Mouse (Mus musculus): ENCODE data around the gene Srsf2. TPM values are rescaled to one million over a fixed set of nuclear protein-coding genes. Genes with fewer than 3 reads are reported as not detected.
A peak's percentile ranks its signal among the peaks of the same experiment; 100 is the strongest.

The Srsf2 gene
- polyA plus RNA-seq, 1 experiment from 2014 or later: 765 TPM

DNA sequence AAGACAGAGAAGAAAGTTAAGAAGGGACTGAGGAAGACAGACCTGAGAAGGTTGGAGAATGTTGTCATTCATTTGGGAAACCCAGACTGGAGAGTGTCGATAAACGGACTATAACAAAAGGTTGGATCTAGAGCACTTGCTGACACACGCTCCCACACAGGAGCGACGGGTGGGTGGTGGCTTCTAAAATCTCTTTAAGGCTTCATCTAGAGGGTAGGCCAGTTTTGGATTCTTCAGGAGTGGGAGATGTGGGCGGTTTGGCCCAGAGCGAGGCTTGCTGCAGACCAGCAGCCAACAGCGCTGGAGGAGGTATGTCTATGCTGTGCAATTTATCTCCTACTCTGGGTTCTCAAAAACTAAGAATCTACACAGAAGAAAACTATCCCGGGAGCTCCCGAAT lies 30.3 kb downstream of the Srsf2 start:
- Histone ChIP-seq H3K4me3 (replicated peaks) (no peak overlapping the region), H3K4me1 (replicated peaks) (peaks cover 53% of the 10 kb centered on the region), H3K9me3 (no peaks in the 10 kb centered on the region), H3K4me2 (replicated peaks) (no peak overlapping the region), H3K27ac (no peak overlapping the region), H3K9ac (no peak overlapping the region), H3K27me3 (replicated peaks) (no peaks in the 10 kb centered on the region), H3K36me3 (no peaks in the 10 kb centered on the region)
- 82% methylated on average over 10 of the region's 10 CpGs for WGBS
- ATAC-seq: no peak

DNA sequence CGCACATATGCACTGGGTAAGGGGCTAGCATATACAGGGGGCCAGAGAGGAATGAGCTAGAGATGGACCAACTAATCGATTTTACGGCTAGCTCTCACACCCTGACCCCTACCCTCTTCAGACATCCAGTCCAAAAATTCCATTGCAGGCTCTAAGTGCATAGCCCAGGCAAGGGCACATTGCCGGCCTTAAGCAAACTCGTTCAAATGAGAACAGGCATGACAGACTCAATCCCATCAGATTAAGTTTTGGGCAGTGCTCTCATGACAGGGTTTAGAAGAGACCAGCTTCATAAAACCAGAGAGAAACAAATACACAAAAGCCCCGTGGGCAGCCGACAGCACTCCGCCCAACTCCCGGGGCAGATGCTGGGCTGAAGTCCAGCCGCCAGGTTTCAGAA lies 30.7 kb downstream of the Srsf2 start:
- H3K4me3 ChIP-seq (replicated peaks): no peak overlapping the region
- no peak for ATAC-seq
- WGBS: 50% methylated on average over 10 of the region's 10 CpGs
- H3K4me2 ChIP-seq (replicated peaks): no peak overlapping the region
- no peak overlapping the region for H3K27ac ChIP-seq
- no peaks in the 10 kb centered on the region for H3K9me3 ChIP-seq
- no peak overlapping the region for H3K9ac ChIP-seq
- peaks cover 56% of the 10 kb centered on the region for H3K4me1 ChIP-seq (replicated peaks)
- no peaks in the 10 kb centered on the region for H3K27me3 ChIP-seq (replicated peaks)
- no peaks in the 10 kb centered on the region for H3K36me3 ChIP-seq

DNA sequence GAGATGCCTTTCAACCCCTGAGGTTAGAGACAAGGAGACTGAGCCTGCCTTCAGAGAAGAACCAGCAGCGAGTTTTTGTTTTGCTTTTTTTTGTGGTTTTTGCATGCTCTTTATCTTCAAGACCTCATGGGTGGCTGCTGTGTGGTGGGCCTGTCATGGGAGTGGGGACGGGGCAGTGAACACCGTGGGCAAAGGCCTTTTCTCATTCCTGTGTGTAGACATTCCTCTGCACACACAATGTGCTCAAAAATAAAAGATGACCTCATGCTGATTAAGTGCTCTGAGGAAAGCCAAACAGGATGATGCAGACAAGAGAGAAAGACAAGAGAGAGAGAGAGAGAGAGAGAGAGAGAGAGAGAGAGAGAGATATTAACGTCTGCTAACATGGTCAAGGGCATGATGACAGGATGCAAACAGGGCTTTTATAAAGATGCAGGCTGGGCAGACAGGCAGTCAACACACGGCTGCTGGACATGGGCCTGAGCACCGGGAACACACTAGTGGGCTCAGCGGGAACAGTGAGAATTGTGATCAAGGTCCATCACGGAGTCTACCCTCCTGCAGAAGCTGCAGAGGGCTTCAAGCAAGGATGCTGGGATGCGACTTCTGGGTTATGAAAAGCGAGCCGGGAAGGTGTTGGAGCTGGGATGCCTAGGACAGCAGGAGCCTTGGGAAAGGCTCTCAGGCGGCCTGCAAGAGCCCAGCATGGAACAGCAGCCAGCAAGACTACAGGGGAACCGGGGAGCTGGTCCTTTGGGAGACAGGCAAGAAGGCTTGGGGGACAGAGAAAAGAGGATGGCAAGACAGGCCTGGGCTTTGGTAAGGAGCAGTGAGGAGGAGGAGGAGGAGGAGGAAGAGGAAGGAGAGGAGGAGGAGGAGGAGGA lies 31.6 kb downstream of the Srsf2 start:
- peaks cover 51% of the 10 kb centered on the region for H3K4me1 ChIP-seq (replicated peaks)
- no peaks in the 10 kb centered on the region for H3K9me3 ChIP-seq
- no peak for ATAC-seq
- no peaks in the 10 kb centered on the region for H3K27me3 ChIP-seq (replicated peaks)
- H3K27ac ChIP-seq: 0 out of 2 replicates have a peak overlapping the region, but pooled peaks have one; percentile 27
- H3K36me3 ChIP-seq: no peaks in the 10 kb centered on the region
- WGBS: 62% methylated on average over 13 of the region's 13 CpGs
- peak overlapping the region; percentile 5; the same call in 1 of the 2 replicates for H3K9ac ChIP-seq
- no peak overlapping the region for H3K4me2 ChIP-seq (replicated peaks)
- no peak overlapping the region for H3K4me3 ChIP-seq (replicated peaks)

- H3K9me3 ChIP-seq: no peaks in the 10 kb centered on the region
- no peaks in the 10 kb centered on the region for H3K27me3 ChIP-seq (replicated peaks)
- 86% methylated on average over 5 of the region's 5 CpGs for WGBS
- H3K4me2 ChIP-seq (replicated peaks): no peak overlapping the region
- peaks cover 46% of the 10 kb centered on the region for H3K4me1 ChIP-seq (replicated peaks)
- H3K4me3 ChIP-seq (replicated peaks): no peak overlapping the region
- ATAC-seq: no peak
- H3K9ac ChIP-seq: no peak overlapping the region
- peak overlapping the region; percentile 64; the same call in 1 of the 2 replicates for H3K27ac ChIP-seq
- H3K36me3 ChIP-seq: no peaks in the 10 kb centered on the region
These were observed 32.8 kb downstream of the Srsf2 start for GRCm38 (mm10) chr11:116819932-116820593.

DNA sequence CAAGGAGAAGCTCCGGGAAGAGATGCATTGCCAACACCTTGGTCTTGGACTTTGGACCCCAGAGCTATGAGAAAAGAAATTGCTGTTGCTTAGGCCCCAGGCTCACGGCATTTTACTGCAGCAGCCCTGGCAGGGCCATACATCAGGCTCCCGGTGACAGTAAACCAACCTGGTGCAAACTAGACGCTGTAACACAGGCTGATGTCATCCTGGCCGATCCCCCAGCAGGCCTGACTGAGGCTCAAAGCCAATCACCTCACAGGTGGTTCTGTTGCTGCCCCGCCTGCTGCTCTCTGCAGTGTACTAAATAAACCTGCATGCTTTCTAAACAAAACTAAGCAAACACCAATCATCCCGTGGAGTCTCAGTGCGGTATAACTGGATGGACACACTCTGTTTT lies 34.2 kb downstream of the Srsf2 start:
- WGBS: 26% methylated on average over 8 of the region's 8 CpGs
- Histone ChIP-seq H3K27me3 (replicated peaks) (no peaks in the 10 kb centered on the region), H3K4me1 (replicated peaks) (peaks cover 59% of the 10 kb centered on the region), H3K9ac (no peak overlapping the region), H3K36me3 (no peaks in the 10 kb centered on the region), H3K4me3 (replicated peaks) (no peak overlapping the region), H3K27ac (peak overlapping the region; percentile 64), H3K4me2 (replicated peaks) (no peak overlapping the region), H3K9me3 (no peaks in the 10 kb centered on the region)
- ATAC-seq: peak; percentile 85

DNA sequence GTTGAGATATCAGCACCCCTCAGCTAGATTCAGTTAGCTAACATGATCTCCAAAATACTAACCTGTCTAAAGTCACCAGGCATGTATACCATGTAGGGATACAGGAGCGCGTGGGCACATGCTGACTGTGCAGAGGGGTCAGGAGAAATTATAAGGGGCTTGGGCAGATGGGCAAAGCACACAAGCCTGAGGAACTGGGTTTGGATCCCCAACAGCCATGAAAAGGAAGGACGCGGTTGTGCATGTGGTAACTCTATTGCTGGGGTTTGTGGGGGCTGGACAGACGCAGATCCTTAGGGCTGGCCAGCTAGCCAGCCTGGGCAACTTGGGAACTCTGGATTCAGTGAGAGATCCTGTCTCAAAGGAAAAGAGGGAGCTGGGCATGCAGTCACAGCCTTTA lies 35.3 kb downstream of the Srsf2 start:
- ATAC-seq: no peak
- 92% methylated on average over 5 of the region's 5 CpGs for WGBS
- peaks cover 70% of the 10 kb centered on the region for H3K4me1 ChIP-seq (replicated peaks)
- no peak overlapping the region for H3K4me3 ChIP-seq (replicated peaks)
- H3K36me3 ChIP-seq: no peaks in the 10 kb centered on the region
- no peak overlapping the region for H3K27ac ChIP-seq
- no peak overlapping the region for H3K4me2 ChIP-seq (replicated peaks)
- no peaks in the 10 kb centered on the region for H3K9me3 ChIP-seq
- H3K27me3 ChIP-seq (replicated peaks): no peaks in the 10 kb centered on the region
- no peak overlapping the region for H3K9ac ChIP-seq

DNA sequence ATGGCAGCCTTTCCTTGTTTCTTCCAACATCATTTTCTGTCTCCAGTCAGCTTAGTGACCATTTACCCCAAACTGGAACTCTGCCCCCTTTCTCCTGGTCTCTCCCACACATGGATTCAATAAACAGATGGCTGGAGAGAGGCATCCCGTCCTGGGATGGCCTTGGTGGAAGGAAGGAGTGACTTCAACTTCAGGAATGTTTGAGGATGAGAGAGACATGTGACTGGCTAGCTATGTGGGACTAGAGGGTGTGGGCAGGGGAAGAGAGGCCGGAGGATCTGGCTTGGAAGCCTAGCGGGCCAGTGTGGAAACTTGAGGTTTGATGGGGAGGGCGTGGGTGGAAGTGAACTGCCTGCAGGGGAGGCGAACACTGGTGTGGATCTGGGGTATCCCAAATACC lies 36.1 kb downstream of the Srsf2 start:
- WGBS: 68% methylated on average over 5 of the region's 5 CpGs
- Histone ChIP-seq H3K9ac (no peak overlapping the region), H3K9me3 (no peaks in the 10 kb centered on the region), H3K27ac (no peak overlapping the region), H3K4me2 (replicated peaks) (no peak overlapping the region), H3K4me3 (replicated peaks) (no peak overlapping the region), H3K36me3 (no peaks in the 10 kb centered on the region), H3K4me1 (replicated peaks) (peaks cover 64% of the 10 kb centered on the region), H3K27me3 (replicated peaks) (no peaks in the 10 kb centered on the region)
- ATAC-seq: no peak

DNA sequence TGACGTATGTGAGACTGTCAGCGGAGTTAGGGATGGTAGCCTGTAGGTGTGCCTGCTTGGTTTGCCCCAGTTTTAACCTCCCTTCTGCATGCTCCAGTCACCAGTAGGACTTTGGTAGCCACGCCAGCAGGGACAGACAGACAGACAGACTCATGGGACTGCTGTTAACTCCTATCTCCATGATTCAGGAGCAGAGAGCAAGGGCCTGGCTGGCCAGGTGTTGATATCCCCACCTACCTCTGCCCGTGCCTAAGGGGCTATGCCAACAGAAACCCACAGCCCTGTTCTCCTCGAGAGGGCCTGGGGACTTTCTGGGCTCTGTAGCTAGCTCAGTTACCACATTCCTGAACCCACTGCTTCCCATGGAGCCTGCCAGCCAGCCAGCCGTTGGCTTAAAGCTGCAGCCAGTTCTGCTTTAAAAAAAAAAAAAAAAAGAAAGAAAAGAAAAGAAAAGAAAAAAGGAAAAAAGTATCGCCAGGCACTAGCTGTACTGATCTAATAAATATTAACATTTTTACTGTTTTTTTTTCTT lies 37.9 kb downstream of the Srsf2 start:
- no peaks in the 10 kb centered on the region for H3K27me3 ChIP-seq (replicated peaks)
- H3K36me3 ChIP-seq: no peaks in the 10 kb centered on the region
- no peak for ATAC-seq
- 0 out of 2 replicates have a peak overlapping the region, but pooled peaks have one; percentile 5 for H3K9ac ChIP-seq
- H3K4me2 ChIP-seq (replicated peaks): no peak overlapping the region; the same call in 1 of the 2 replicates
- WGBS: 36% methylated on average over 7 of the region's 7 CpGs
- peaks cover 57% of the 10 kb centered on the region for H3K4me1 ChIP-seq (replicated peaks)
- H3K27ac ChIP-seq: peak overlapping the region; percentile 84
- no peaks in the 10 kb centered on the region for H3K9me3 ChIP-seq
- H3K4me3 ChIP-seq (replicated peaks): no peak overlapping the region

DNA sequence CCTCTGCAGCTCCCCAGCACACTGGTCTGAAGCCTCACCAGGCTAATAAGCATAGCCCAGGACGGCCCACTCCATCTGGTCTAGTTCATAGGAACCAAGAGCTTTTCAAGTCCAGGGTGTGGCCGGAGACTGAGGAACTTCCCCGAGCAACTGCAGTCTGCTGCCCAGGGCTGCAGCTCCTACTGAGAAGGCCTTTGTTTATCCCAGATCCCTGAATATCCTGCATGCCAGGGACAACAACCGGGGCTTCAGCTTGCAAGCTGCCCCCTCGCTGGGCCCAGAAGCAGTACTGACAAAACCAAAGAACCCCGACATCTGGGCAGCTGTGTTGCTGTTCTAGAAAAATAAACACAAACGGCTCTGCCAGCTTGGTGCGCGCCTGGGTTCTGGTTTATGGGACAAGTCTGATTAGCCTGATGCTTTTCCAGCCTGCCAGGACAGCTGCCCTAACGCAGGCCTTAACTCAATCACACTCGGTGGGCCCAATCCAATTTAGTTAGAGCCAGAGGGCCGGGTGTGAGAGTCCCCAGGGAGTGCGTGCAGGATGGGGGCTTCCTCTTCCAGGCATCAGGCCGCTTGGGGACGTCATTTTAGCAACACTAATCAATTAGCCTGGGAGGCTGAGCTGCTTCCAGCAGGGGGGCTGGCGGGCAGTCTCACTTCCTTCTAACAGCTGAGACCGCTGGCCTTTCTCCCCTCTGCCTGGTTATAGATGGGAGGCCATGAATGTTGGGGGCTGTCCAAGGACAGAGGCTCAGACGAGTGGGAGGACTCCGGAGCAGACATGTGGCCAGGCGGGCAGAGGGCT lies 38.6 kb downstream of the Srsf2 start:
- peaks cover 51% of the 10 kb centered on the region for H3K4me1 ChIP-seq (replicated peaks)
- no peak overlapping the region for H3K4me3 ChIP-seq (replicated peaks)
- no peaks in the 10 kb centered on the region for H3K36me3 ChIP-seq
- H3K27me3 ChIP-seq (replicated peaks): no peaks in the 10 kb centered on the region
- no peak overlapping the region for H3K4me2 ChIP-seq (replicated peaks)
- H3K9me3 ChIP-seq: no peaks in the 10 kb centered on the region
- peak overlapping the region; percentile 84 for H3K27ac ChIP-seq
- no peak overlapping the region; the same call in 1 of the 2 replicates for H3K9ac ChIP-seq
- peak; percentile 35 for ATAC-seq
- 20% methylated on average over 20 of the region's 20 CpGs for WGBS

- Histone ChIP-seq H3K9ac (no peak overlapping the region; the same call in 1 of the 2 replicates), H3K4me1 (replicated peaks) (peaks cover 50% of the 10 kb centered on the region)
These were observed 39.3 kb downstream of the Srsf2 start for GRCm38 (mm10) chr11:116813610-116814009.

GRCm38 (mm10) chr11:116812793-116813529 lies 39.9 kb downstream of the Srsf2 start:
- no peaks in the 10 kb centered on the region for H3K27me3 ChIP-seq (replicated peaks)
- H3K27ac ChIP-seq: peak overlapping the region; percentile 84
- peaks cover 47% of the 10 kb centered on the region for H3K4me1 ChIP-seq (replicated peaks)
- no peaks in the 10 kb centered on the region for H3K9me3 ChIP-seq
- no peak overlapping the region for H3K9ac ChIP-seq
- peak; percentile 34; the same call in 1 of the 2 replicates for ATAC-seq
- no peaks in the 10 kb centered on the region for H3K36me3 ChIP-seq
- WGBS: 52% methylated on average over 21 of the region's 21 CpGs
- no peak overlapping the region for H3K4me3 ChIP-seq (replicated peaks)
- H3K4me2 ChIP-seq (replicated peaks): peak overlapping the region; percentile 13; the same call in 1 of the 2 replicates

More at GRCm38 (mm10) chr11:116813610-116814009, 39.3 kb downstream of the Srsf2 start:
- WGBS: 77% methylated on average over 13 of the region's 13 CpGs
- Histone ChIP-seq H3K27ac (peak overlapping the region; percentile 84), H3K4me2 (replicated peaks) (no peak overlapping the region), H3K4me3 (replicated peaks) (no peak overlapping the region), H3K9me3 (no peaks in the 10 kb centered on the region), H3K36me3 (no peaks in the 10 kb centered on the region), H3K27me3 (replicated peaks) (no peaks in the 10 kb centered on the region)
- no peak for ATAC-seq

Measured in intestine, embryonic 15.5 days (tissue).